Mouse (Mus musculus) liver, embryonic 14.5 days (tissue): ENCODE results near the gene Shcbp1l.

Source experiments
- CTCF ChIP-seq: IDR thresholded peaks from 2 replicates; pipeline ENCODE4 v1.5.1; 2016; ENCODE audit warnings: antibody characterized with exemption, low read depth, control low read depth
- EP300 ChIP-seq: IDR thresholded peaks from 2 replicates; pipeline ENCODE4 v1.6.1; 2016; ENCODE audit warnings: antibody characterized with exemption, low read depth

DNA sequence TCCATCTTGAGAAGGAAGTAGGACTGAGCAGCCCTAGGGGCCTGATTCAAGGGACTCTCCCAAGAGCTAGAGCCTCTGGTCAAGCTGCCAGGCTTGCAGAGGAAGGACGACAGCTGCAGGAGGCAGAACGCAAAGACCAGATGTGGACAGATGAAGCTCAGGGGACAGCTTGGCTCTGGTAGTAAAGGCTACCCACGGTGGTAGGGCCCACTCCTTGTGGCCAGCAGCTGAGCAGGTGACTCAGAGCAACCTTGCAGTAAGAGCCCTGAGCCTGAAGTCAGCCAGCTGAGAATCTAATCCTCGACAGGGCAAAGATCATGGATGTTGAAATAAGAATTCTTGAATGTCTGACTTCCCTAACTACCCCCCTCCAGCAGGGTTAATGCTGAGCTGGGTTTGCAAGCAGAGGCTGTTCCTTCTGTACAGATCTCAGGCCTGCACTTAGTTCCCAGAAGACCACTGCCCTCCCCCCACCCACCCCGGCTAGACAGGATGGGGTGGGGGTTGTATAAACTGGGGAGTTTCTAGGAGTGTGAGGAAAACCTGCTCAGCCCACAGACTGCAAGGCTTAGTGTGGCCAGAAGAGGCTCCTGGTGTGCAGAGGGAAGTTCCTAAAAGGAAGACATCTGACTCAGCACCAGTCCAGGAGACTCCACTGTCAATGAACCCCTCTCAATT is 76.8 kb downstream of the Shcbp1l start:
- 0 out of 2 replicates have a peak, but pooled peaks have one; percentile 17 for TF ChIP-seq CTCF
- no peak for TF ChIP-seq EP300
